Mouse (Mus musculus) embryonic fibroblast, embryonic 13.5 days (primary cell): ENCODE measurements around the gene Vangl1.

Experiments
- CTCF ChIP-seq: IDR thresholded peaks from 2 replicates; pipeline ENCODE4 v1.5.1; 2011; ENCODE audit warnings: mild to moderate bottlenecking, control low read depth, low read length, moderate library complexity, borderline replicate concordance; ENCODE audit not compliant: insufficient read depth
- POLR2A ChIP-seq: IDR thresholded peaks from 2 replicates; pipeline ENCODE4 v1.6.1; 2011; ENCODE audit warnings: low read depth, mild to moderate bottlenecking, control low read depth, low read length, moderate library complexity

DNA sequence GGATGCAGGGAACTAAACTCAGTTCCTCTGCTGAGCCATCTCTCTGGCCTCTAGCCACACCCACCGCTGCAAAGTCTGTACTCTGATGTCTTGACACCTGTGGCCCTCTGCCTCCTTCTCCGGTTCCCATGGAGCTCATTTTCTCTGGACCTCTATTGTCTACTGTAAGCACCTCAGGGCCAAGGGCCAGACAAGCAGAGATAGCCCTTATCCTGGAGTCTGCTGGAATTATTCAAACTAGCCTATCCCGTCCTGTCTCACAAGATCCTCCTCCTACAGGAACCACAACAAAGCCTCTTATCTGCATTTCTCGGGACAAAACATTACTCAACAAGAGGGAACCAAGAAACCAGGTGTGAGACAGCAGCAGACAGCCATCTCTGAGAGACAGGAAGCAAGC lies 9.8 kb upstream of the Vangl1 start:
- TF ChIP-seq CTCF = no peak
- TF ChIP-seq POLR2A = no peak
